Mouse (Mus musculus): ENCODE data around the gene Pde6h. TPM values are rescaled to one million over a fixed set of nuclear protein-coding genes. Genes with fewer than 3 reads are reported as not detected.

Gene Pde6h
- polyA plus RNA-seq, 1 experiment from 2014 or later, result not detected

DNA sequence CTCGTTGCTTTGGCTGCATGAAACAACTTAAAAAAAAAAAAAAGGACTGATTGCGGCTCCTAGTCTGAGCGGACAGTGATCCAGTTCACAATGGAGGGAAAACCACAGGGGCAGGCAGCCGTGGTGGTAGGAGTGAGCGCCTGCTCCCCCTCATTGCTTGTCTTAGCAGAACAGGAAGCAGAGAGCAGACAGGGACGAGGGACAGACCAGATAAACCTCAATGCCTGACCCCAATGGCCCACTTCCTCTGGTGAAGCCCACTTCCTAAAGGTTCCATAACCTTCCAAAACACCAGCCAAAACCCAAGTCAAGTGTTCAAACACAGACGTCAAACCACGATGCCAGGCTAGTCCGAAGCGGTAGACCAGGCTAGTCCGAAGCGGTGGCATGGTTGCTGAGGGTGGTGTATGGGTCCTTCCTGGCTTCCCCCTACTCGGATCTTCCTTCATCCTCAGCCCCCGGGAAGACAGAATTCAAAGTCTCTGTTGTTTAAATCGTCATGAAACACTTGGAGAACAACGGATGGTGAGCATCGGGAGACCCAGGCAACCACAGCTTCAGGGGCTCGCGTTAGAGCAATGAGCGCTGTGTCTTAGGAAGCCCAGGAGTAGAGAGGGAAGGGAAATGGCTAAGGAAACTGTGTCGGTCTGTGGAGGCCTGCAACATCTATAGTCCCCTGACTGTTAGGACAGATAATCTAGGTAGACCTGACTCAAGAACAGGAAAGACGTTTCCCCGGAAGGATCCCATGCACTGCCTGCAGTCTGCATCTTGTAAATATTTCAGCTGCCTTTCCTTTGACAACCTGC, 55.8 kb downstream of the Pde6h start:
- Histone ChIP-seq H3K9me3 (no peaks in the 10 kb centered on the region), H3K27me3 (ENCODE audit: poor library complexity, severe bottlenecking) (no peaks in the 10 kb centered on the region), H3K4me1 (peaks cover 9% of the 10 kb centered on the region), H3K4me3 (no peak overlapping the region), H3K27ac (no peak overlapping the region), H3K36me3 (replicated peaks) (no peaks in the 10 kb centered on the region)
- DNase-seq (ENCODE audit: extremely low spot score, low spot score), result no peak
- WGBS, result 88% methylated on average over 23 of the region's 23 CpGs

DNA sequence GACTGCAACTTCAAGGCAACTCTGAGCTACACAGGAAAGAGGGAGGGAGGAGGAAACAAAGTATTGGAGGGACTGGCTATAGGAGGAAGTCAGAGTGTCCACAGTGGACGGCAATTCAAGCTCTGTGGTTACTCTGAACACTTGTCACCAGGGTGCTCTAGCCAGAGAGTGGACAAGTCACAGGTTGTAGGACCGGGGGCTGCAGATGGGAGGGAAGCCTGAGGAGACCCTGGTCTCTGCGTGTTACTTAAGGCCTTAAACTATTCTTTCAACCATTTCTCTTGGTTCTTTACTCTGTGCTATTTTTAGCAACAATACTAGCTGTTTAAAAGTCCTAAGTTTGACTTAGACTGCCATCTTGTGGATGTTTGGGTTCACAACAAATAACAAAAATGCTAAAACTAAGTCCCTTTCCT, 56.7 kb downstream of the Pde6h start:
- 42% methylated on average over 3 of the region's 3 CpGs for WGBS
- H3K36me3 ChIP-seq (replicated peaks), result no peaks in the 10 kb centered on the region
- no peak overlapping the region for H3K4me3 ChIP-seq
- H3K27me3 ChIP-seq (ENCODE audit: poor library complexity, severe bottlenecking), result no peaks in the 10 kb centered on the region
- peak; percentile 16 for DNase-seq (ENCODE audit: extremely low spot score, low spot score)
- no peaks in the 10 kb centered on the region for H3K9me3 ChIP-seq
- H3K27ac ChIP-seq, result 0 out of 2 replicates have a peak overlapping the region, but pooled peaks have one; percentile 51
- peaks cover 9% of the 10 kb centered on the region for H3K4me1 ChIP-seq

DNA sequence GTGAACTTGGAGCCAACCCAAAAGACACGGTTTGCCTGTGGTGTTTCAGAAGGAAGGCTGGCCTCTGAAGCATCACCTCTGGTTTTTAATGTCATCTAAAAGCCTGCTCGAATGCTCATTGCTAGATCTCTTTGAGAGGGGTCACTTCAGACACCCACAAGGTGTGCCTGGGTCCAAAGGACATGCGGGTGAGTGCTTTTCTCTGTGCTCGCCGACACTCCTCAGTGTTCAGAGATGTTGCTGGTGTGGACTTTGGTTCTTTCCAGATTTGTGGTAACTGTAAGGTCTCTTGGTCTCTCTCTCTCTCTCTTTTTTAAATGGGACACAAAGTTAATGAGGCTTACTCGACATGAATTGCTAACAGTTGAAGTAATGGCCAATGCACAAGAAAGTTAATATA, 58.9 kb downstream of the Pde6h start:
- Histone ChIP-seq H3K27ac (no peak overlapping the region), H3K27me3 (ENCODE audit: poor library complexity, severe bottlenecking) (no peaks in the 10 kb centered on the region), H3K4me1 (peaks cover 9% of the 10 kb centered on the region), H3K4me3 (no peak overlapping the region), H3K36me3 (replicated peaks) (no peaks in the 10 kb centered on the region), H3K9me3 (no peaks in the 10 kb centered on the region)
- 88% methylated on average over 6 of the region's 6 CpGs for WGBS
- DNase-seq (ENCODE audit: extremely low spot score, low spot score), result no peak

DNA sequence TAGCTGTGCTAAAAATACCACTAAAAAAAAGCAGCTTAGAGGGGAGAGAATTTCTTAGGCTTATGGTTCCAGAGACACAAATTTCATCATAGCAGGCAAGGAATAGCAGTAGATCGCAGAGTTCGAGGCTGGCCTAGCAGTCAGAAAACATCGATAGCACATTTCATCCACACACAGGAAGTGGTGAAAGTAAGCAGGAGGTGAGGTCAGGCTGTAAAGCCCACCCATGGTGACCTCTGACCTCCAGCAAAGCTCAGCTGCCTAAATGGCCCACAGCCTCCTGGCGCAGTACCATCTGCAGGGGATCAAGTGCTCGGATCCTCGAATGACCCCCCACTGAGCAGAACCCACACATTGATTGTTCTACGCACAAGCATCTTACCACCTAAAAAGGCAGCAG, 59.6 kb downstream of the Pde6h start:
- Histone ChIP-seq H3K9me3 (no peaks in the 10 kb centered on the region), H3K27ac (no peak overlapping the region), H3K4me1 (peaks cover 9% of the 10 kb centered on the region), H3K36me3 (replicated peaks) (no peaks in the 10 kb centered on the region), H3K4me3 (no peak overlapping the region), H3K27me3 (ENCODE audit: poor library complexity, severe bottlenecking) (no peaks in the 10 kb centered on the region)
- no peak for DNase-seq (ENCODE audit: extremely low spot score, low spot score)
- 60% methylated on average over 7 of the region's 7 CpGs for WGBS

DNA sequence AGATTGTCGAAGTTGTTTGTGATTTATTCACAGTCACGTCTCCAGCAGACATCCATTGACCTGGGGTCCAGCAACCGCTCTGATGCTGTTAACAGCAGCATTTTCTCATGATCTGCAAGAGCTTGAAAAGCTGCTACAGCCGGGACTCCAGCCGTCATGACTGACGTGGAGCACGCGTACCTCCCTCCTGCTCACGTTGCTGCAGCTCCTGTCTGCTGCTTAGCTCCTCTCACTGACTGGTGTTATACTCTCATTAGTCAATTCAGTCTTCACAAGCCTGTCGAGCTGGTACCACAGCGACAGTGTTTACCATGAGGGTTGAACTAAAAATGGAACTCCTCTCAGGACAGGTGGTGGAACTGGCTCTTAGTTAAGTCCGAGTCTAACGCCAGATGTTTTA, 62.4 kb downstream of the Pde6h start:
- H3K27ac ChIP-seq, result no peak overlapping the region
- 84% methylated on average over 13 of the region's 13 CpGs for WGBS
- no peaks in the 10 kb centered on the region for H3K27me3 ChIP-seq (ENCODE audit: poor library complexity, severe bottlenecking)
- H3K9me3 ChIP-seq, result no peaks in the 10 kb centered on the region
- no peak overlapping the region for H3K4me3 ChIP-seq
- DNase-seq (ENCODE audit: extremely low spot score, low spot score), result no peak
- H3K36me3 ChIP-seq (replicated peaks), result no peaks in the 10 kb centered on the region
- H3K4me1 ChIP-seq, result peaks cover 9% of the 10 kb centered on the region; the same call in 1 of the 2 replicates

DNA sequence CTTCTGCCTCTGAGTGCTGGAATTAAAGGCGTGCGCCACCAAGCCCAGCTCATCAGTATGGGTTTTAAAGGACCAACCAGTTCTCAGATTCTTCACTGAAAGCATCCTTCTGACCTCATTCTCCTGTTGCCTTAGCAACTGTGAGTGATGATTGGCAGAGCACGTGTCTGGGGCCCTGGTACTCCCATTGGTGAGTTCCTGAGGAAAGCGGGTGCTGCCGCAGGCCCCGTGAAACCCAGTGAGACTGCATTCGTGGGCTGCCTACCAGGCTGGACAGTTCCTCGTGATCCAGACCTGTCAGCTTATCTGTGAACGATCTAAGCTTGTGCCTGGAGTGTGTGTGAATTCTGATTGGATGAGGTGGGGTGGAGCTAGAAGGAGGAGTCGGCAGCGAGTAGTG, 63.1 kb downstream of the Pde6h start:
- WGBS, result 70% methylated on average over 11 of the region's 11 CpGs
- Histone ChIP-seq H3K36me3 (replicated peaks) (no peaks in the 10 kb centered on the region), H3K9me3 (no peaks in the 10 kb centered on the region), H3K4me1 (peaks cover 9% of the 10 kb centered on the region; the same call in 1 of the 2 replicates), H3K27me3 (ENCODE audit: poor library complexity, severe bottlenecking) (no peaks in the 10 kb centered on the region), H3K4me3 (no peak overlapping the region), H3K27ac (no peak overlapping the region)
- no peak for DNase-seq (ENCODE audit: extremely low spot score, low spot score)

DNA sequence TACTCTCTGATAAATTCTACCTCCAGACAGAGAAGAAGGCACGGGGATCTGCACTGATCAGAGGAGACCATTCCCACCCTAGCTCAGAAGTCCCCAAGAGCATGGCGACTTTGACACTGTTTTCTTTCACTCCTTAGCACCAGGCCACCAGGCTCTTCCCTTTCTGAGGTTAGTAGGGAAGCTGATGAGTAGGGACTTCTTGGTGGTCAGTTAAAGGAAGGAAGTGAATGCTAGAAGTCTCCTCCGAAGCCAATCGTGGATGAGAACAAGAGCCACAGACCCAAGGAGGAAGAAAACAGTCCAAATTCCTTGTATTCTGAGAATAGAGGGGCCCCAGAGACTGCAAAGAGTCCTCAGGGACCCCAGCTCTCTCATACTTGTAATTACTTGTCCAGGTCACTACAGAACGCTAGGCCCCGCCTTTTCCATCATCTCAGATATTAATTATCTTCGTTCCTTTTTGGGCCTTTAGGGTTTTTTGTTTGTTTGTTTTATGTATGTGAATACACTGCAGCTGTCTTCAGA, 65.0 kb downstream of the Pde6h start:
- Histone ChIP-seq H3K27ac (no peak overlapping the region), H3K27me3 (ENCODE audit: poor library complexity, severe bottlenecking) (no peaks in the 10 kb centered on the region), H3K4me3 (no peak overlapping the region), H3K36me3 (replicated peaks) (no peaks in the 10 kb centered on the region), H3K9me3 (no peaks in the 10 kb centered on the region), H3K4me1 (peaks cover 5% of the 10 kb centered on the region; the same call in 1 of the 2 replicates)
- no peak for DNase-seq (ENCODE audit: extremely low spot score, low spot score)
- 88% methylated on average over 7 of the region's 7 CpGs for WGBS

DNA sequence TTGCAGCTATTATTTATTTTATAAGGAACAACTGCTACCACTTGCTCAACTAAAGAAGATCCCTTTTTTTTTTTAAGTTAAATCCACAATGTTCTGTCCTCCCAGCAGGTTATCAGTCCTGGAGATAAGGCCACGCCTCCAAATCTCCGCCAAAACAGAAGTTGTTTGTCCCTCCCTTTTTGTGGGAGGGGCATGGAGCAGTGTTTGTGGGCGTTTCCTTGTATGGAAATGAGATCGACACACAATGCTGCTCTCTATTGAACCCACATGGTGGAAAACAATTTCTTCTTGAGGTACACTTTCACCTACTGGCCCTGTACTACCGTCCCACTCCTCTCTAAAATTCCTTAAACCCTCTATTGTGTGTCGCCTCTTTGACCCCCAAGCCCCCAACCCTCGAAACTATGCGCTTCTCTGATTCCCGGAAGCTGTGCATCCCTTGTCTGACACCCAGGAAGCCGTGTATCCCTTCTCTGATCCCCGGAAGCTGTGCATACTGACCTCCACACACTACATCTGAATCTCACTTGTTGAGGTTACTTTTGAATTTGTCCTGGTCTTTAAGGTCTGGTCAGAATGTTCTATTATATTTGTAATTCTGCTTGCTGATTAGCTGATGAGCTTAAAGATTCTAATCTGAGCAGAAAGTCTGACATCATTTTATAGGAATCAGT, 66.3 kb downstream of the Pde6h start:
- 0 out of 2 replicates have a peak overlapping the region, but pooled peaks have one; percentile 11 for H3K27ac ChIP-seq
- no peak for DNase-seq (ENCODE audit: extremely low spot score, low spot score)
- H3K4me1 ChIP-seq, result peaks cover 5% of the 10 kb centered on the region; the same call in 1 of the 2 replicates
- H3K36me3 ChIP-seq (replicated peaks), result no peaks in the 10 kb centered on the region
- no peaks in the 10 kb centered on the region for H3K9me3 ChIP-seq
- no peaks in the 10 kb centered on the region for H3K27me3 ChIP-seq (ENCODE audit: poor library complexity, severe bottlenecking)
- 35% methylated on average over 11 of the region's 11 CpGs for WGBS
- peak overlapping the region; percentile 29; the same call in 1 of the 2 replicates for H3K4me3 ChIP-seq

DNA sequence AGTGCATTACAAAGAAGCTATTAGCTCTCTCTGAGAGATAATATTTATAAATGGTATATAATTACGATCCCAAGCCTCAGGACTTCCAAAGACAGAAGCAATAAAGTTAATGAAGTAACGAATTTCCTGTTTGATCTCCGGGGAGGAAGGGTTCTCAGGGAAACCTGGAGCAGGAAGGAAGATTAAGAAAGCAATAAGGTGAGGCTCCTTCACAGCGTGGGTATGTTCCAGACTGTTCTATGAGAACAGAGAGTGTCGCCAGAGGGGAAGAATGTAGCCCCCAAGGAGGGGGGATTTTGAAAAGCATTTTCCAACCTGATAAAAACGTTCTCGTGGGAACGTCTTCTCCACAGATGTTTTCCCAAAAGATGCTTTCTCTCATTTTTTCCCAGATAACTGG, 66.9 kb downstream of the Pde6h start:
- WGBS, result 79% methylated on average over 8 of the region's 8 CpGs
- H3K9me3 ChIP-seq, result no peaks in the 10 kb centered on the region
- no peak for DNase-seq (ENCODE audit: extremely low spot score, low spot score)

DNA sequence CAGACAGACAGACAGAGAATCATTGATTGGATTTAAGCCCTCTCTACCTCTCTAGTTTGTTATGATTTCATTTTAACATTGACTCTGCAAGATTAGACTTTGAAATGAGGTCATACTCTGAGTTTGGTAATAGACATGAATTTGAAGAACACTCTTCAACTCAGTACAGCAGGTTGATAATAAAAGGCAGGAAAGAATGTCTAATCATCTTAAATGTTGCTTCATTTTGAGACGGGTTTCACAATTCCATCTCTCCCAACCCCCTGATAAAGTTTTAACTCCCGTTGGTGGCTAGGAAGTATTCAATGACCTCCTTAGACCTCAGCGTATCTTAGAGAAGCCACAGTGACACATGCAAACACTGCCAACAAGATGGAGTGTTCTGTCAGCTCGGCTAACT, 69.9 kb downstream of the Pde6h start:
- Histone ChIP-seq H3K27ac (no peak overlapping the region), H3K4me1 (peaks cover 5% of the 10 kb centered on the region; the same call in 1 of the 2 replicates), H3K27me3 (ENCODE audit: poor library complexity, severe bottlenecking) (no peaks in the 10 kb centered on the region), H3K4me3 (no peak overlapping the region), H3K36me3 (replicated peaks) (no peaks in the 10 kb centered on the region), H3K9me3 (no peaks in the 10 kb centered on the region)
- no peak for DNase-seq (ENCODE audit: extremely low spot score, low spot score)
- WGBS, result 85% methylated on average over 4 of the region's 4 CpGs

More for the DNA sequence above, 66.9 kb downstream of the Pde6h start:
- H3K4me3 ChIP-seq, result no peak overlapping the region
- no peaks in the 10 kb centered on the region for H3K36me3 ChIP-seq (replicated peaks)
- no peak overlapping the region for H3K27ac ChIP-seq
- no peaks in the 10 kb centered on the region for H3K27me3 ChIP-seq (ENCODE audit: poor library complexity, severe bottlenecking)
- peaks cover 5% of the 10 kb centered on the region; the same call in 1 of the 2 replicates for H3K4me1 ChIP-seq

DNA sequence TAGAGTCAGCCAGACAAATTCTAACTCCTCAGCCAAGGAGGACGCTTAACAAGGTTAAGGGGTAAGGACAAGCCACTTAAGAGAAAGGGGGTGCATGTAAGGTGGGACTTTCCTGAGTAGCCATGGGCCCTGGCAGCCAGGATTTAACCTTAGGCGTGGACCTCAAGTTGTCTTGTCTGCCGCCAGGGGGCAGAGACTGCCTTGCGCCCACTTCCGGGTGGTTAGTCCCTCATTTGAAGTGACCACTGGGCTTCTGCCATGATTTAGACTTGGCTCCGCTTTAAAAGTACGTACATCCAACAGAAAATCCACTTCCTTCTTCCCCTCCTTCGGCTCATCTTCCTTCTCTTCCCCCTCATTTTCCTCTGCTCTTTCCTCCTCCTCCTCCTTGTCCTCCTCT, 71.9 kb downstream of the Pde6h start:
- no peak overlapping the region for H3K27ac ChIP-seq
- no peaks in the 10 kb centered on the region for H3K36me3 ChIP-seq (replicated peaks)
- H3K4me1 ChIP-seq, result no peaks in the 10 kb centered on the region
- H3K9me3 ChIP-seq, result no peaks in the 10 kb centered on the region
- H3K27me3 ChIP-seq (ENCODE audit: poor library complexity, severe bottlenecking), result no peaks in the 10 kb centered on the region
- 74% methylated on average over 8 of the region's 8 CpGs for whole genome bisulfite sequencing
- H3K4me3 ChIP-seq, result no peak overlapping the region
- no peak for DNase-seq (ENCODE audit: extremely low spot score, low spot score)

DNA sequence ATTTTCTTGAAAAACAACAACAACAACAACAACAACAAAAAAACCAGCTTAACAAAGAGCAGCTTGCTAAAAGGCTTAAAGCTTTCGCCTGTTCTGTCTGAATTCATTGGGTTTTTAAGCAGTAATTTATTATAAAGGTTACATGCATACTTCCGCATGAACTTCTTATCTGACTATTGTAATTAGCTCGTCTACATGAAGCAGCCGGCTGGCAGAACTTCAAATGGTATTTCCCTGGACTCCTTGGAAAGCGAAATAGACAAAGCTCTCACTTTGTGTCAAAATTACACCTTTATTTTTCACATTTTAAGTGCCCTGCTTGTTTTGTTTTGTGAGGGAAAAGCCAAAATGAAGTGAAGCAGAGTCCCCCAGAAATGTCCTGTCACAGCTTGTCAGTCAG, 72.7 kb downstream of the Pde6h start:
- no peaks in the 10 kb centered on the region for H3K27me3 ChIP-seq (ENCODE audit: poor library complexity, severe bottlenecking)
- H3K27ac ChIP-seq, result no peak overlapping the region
- no peak for DNase-seq (ENCODE audit: extremely low spot score, low spot score)
- WGBS, result 79% methylated on average over 5 of the region's 5 CpGs
- H3K36me3 ChIP-seq (replicated peaks), result no peaks in the 10 kb centered on the region
- H3K4me1 ChIP-seq, result no peaks in the 10 kb centered on the region
- no peaks in the 10 kb centered on the region for H3K9me3 ChIP-seq
- no peak overlapping the region for H3K4me3 ChIP-seq

DNA sequence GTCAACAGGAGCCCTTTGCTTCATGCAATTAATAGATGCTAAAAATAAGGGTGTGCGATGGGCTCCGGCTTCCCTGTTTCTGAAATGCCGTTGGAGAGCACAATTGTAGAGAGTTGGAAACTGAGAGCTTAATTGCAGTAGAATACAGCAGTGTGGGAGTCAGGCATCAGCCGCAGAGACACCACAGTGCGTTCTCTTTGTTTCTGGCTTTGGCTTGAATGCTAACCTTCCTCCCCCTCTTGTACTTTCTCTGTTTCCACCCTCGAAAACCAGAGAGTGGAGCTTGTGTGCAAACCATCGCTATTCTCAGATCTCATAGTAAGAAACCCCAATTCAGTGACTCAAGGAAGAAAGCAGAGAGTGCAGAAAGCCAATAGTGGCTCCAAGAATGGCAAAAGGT, 74.5 kb downstream of the Pde6h start:
- Histone ChIP-seq H3K36me3 (replicated peaks) (no peaks in the 10 kb centered on the region), H3K4me3 (no peak overlapping the region), H3K27ac (no peak overlapping the region), H3K4me1 (no peaks in the 10 kb centered on the region), H3K27me3 (ENCODE audit: poor library complexity, severe bottlenecking) (no peaks in the 10 kb centered on the region), H3K9me3 (no peaks in the 10 kb centered on the region)
- DNase-seq (ENCODE audit: extremely low spot score, low spot score), result no peak
- WGBS, result 90% methylated on average over 7 of the region's 7 CpGs
